Mouse (Mus musculus): ENCODE measurements around the gene Zdhhc14.

DNA sequence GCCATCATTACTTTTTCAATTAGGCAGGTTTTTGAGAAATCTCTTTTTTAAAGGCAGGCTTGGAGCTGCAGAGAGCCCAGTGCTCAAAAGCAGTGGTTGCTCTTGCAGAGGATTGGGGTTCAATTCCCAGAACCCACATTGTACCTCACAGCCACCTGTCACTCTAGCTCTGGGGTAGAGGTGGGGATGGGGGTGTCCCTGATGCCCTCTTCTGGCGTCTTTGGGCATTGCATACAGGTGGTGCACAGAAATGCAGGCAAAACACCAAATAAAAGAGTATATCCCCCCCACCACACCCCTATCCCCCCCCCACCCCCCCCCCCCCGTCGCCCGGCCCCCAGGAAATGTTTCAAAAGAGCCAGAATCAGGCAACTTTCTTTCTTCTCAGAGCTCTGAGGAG is 43.0 kb downstream of the Zdhhc14 start:
- no peak for TF ChIP-seq CEBPB (IDR thresholded peaks at IDR 0.05; ENCODE audit: low read depth)
- no peak for TF ChIP-seq USF1 (IDR thresholded peaks at IDR 0.05; ENCODE audit: low read depth)
- TF ChIP-seq CTCF (IDR thresholded peaks at IDR 0.05; ENCODE audit: control insufficient read depth, insufficient read depth, insufficient read length): no peak
- no peak for TF ChIP-seq MAX (IDR thresholded peaks at IDR 0.05)
- no peak for TF ChIP-seq MYOG (IDR thresholded peaks at IDR 0.05; ENCODE audit: control insufficient read depth, extremely low read depth, insufficient read length)
- TF ChIP-seq MYOD1 (IDR thresholded peaks at IDR 0.05; ENCODE audit: control insufficient read depth, insufficient read length, low read depth): no peak

Measured in C2C12 (cell line).